ENCODE assay signal across 23 mouse cellular contexts in the genomic region with DNA sequence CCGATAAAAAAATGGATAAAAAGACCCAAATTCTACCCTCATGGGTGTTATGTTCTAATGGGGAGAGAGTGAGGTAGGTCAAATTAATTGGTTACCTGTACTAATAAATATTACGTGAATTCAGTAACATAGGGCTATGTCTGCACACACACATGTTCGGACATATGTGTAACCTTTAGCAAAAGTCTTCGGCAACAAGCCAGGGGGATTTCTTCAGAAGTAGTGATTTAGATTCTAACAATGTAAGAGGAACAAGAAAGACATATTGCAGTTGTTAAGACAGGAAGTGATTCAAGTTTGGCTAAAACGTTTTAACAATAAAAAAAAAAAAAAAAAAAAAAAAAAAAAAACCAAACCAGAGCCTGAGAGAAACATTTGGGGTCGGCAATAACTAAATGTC. TPM values are rescaled to one million over a fixed set of nuclear protein-coding genes. Genes with fewer than 3 reads are reported as not detected.
DNase-seq lines count a peak whose midpoint lies in the region; ATAC-seq and TF ChIP-seq lines count a peak whose summit lies in the region.
"Had no signal": no experiment of that assay in that cellular context is flagged by ENCODE, and none has a peak within 500 bp of the region (broad histone marks: within the 10 kb centered on the region; RNA-seq: fewer than 3 reads in every experiment).

No protein-coding gene starts in this region.

- ATAC-seq in granulocyte monocyte progenitor cell, adult 5-6 weeks (replicated peaks; ENCODE audit: poor library complexity, severe bottlenecking) = peak; percentile 69
- no peak for ATAC-seq in CD4-positive, CD25-positive, alpha-beta regulatory T cell, adult 4 months
- ATAC-seq: activated CD4-positive, CD25-positive, alpha-beta regulatory T cell, adult 4 months; forebrain, embryonic 14.5 days; forebrain, embryonic 16.5 days had no signal

- no peak for TF ChIP-seq POLR2A in MEL (IDR thresholded peaks at IDR 0.05; ENCODE audit: control insufficient read depth in 1 of 2, insufficient read depth in 1 of 2, low read depth in 1 of 2, low read length in 2 of 2, poor library complexity in 1 of 2)

- H3K79me2 ChIP-seq in MEL (ENCODE audit: control insufficient read depth, insufficient read depth, low read length, poor library complexity) = no peaks in the 10 kb centered on the region

- H3K9me3 ChIP-seq in MEL (replicated peaks; ENCODE audit: insufficient read depth, low read length) = no peaks in the 10 kb centered on the region
- H3K9me3 ChIP-seq: embryonic facial prominence, embryonic 10.5 days; embryonic facial prominence, embryonic 12.5 days; forebrain, embryonic 10.5 days; forebrain, embryonic 12.5 days had no signal

- no peaks in the 10 kb centered on the region for H3K36me3 ChIP-seq in MEL (ENCODE audit: control insufficient read depth in 1 of 2, insufficient read depth in 2 of 2, low read length in 2 of 2)
- H3K36me3 ChIP-seq: embryonic facial prominence, embryonic 10.5 days; embryonic facial prominence, embryonic 12.5 days; forebrain, embryonic 10.5 days; forebrain, embryonic 12.5 days had no signal

- no peak overlapping the region for H3K4me3 ChIP-seq in MEL (ENCODE audit: control insufficient read depth in 1 of 2, insufficient read depth in 1 of 2, low read depth in 2 of 2, low read length in 2 of 2)
- H3K4me3 ChIP-seq: embryonic facial prominence, embryonic 10.5 days; embryonic facial prominence, embryonic 12.5 days; erythroblast, embryonic 14.5 days; forebrain, embryonic 10.5 days; forebrain, embryonic 12.5 days had no signal

- H3K9ac ChIP-seq in MEL (ENCODE audit: control insufficient read depth, low read depth, low read length, poor library complexity, severe bottlenecking) = no peak overlapping the region
- H3K9ac ChIP-seq: embryonic facial prominence, embryonic 12.5 days; forebrain, embryonic 12.5 days had no signal

- DNase-seq in MEL (ENCODE audit: low read depth, low spot score) = no peak
- DNase-seq in heart, adult 11 months = no peak
- no peak for DNase-seq in lung, postnatal 10 days
- DNase-seq: adrenal gland, adult 8-10 months; adrenal gland, postnatal 14 days; adrenal gland, postnatal 36 days; B cell, adult 2 months; cerebellum, adult 11-12 months; cerebellum, adult 2 months; cerebellum, adult 9-10 months; cerebellum, postnatal 10 days; cerebellum, postnatal 25 days had no signal

- TF ChIP-seq RAD21 in MEL (IDR thresholded peaks at IDR 0.05; ENCODE audit: low read depth, low read length) = no peak

- no peaks in the 10 kb centered on the region for H3K27me3 ChIP-seq in MEL (ENCODE audit: control insufficient read depth in 1 of 2, insufficient read depth in 2 of 2, low read length in 2 of 2)
- H3K27me3 ChIP-seq: embryonic facial prominence, embryonic 12.5 days; forebrain, embryonic 12.5 days; Patski had no signal

- no peak overlapping the region for H3K27ac ChIP-seq in MEL (ENCODE audit: control insufficient read depth, low read depth, low read length)
- H3K27ac ChIP-seq: embryonic facial prominence, embryonic 10.5 days; embryonic facial prominence, embryonic 12.5 days; forebrain, embryonic 10.5 days; forebrain, embryonic 12.5 days had no signal

- no peaks in the 10 kb centered on the region for H3K4me1 ChIP-seq in MEL (ENCODE audit: control insufficient read depth in 1 of 2, insufficient read depth in 2 of 2, low read length in 2 of 2)
- H3K4me1 ChIP-seq: embryonic facial prominence, embryonic 10.5 days; embryonic facial prominence, embryonic 12.5 days; forebrain, embryonic 10.5 days; forebrain, embryonic 12.5 days had no signal

- TF ChIP-seq EP300 in MEL (IDR thresholded peaks at IDR 0.05; ENCODE audit: low read depth in 1 of 2, low read length in 2 of 2) = no peak

- no peak for TF ChIP-seq CTCF in MEL (IDR thresholded peaks at IDR 0.05 in 2 of 3, conservative IDR thresholded peaks at IDR 0.05 in 1 of 3; ENCODE audit: control insufficient read depth in 1 of 3, insufficient read depth in 1 of 3, low read depth in 2 of 3, low read length in 3 of 3, poor library complexity in 1 of 3, severe bottlenecking in 1 of 3)

TF ChIP-seq in MEL, 35 proteins besides CTCF, POLR2A, EP300 and RAD21:
- TF ChIP-seq TCF12 (IDR thresholded peaks at IDR 0.05; ENCODE audit: low read depth, low read length) = no peak
- peak; percentile 44 for TF ChIP-seq ZNF384 (IDR thresholded peaks at IDR 0.05; ENCODE audit: low read depth, low read length)
- no peak for TF ChIP-seq MXI1 (IDR thresholded peaks at IDR 0.05; ENCODE audit: low read depth, low read length)
- no peak for TF ChIP-seq POLR2AphosphoS5 (IDR thresholded peaks at IDR 0.05; ENCODE audit: borderline replicate concordance, low read depth, low read length)

RNA-seq across cellular contexts. Expression of a gene that starts 27.6 kb away (rescaled TPM):
- 1.4 and 1.5 TPM in 2 replicates for total RNA-seq in MEL (2012; rRNA removed)
- 1 to 10 TPM in 1 of 2 experiments, not detected in 1; 3.1 TPM for polyA plus RNA-seq in MEL (2012; ENCODE audit: insufficient read depth in 1 of 2, insufficient read length in 2 of 2, low read depth in 1 of 2, low replicate concordance in 2 of 2, missing spikeins in 1 of 2)
- 3.0 and 3.1 TPM in 2 replicates for total RNA-seq in granulocyte monocyte progenitor cell, adult 5-6 weeks (2014; fragmentation: Nextera tagmentation)
- total RNA-seq in granulocyte monocyte progenitor cell, adult 5-6 weeks (2017) = 2.2 and 2.7 TPM in 2 replicates
- not detected for polyA plus RNA-seq in CD4-positive, CD25-positive, alpha-beta regulatory T cell, adult 4 months (2017; shearing (Covaris generic))
